Comparison of ENCODE assay signal across 22 mouse cellular contexts in genomic region chr6:126764563-126765091, GRCm38 (mm10). TPM values are rescaled to one million over a fixed set of nuclear protein-coding genes. Genes with fewer than 3 reads are reported as not detected.
DNase-seq lines count a peak whose midpoint lies in the region; ATAC-seq and TF ChIP-seq lines count a peak whose summit lies in the region.
"Had no signal": no experiment of that assay in that cellular context is flagged by ENCODE, and none has a peak within 500 bp of the region (broad histone marks: within the 10 kb centered on the region; RNA-seq: fewer than 3 reads in every experiment).

No protein-coding gene starts in this region.

- TF ChIP-seq POLR2A in brain, embryonic 14.5 days (IDR thresholded peaks at IDR 0.05; ENCODE audit: borderline replicate concordance, extremely low read depth, insufficient read depth, insufficient read length, poor library complexity, severe bottlenecking): no peak

- H3K36me3 ChIP-seq in hindbrain, embryonic 10.5 days: no peaks in the 10 kb centered on the region
- H3K36me3 ChIP-seq in hindbrain, postnatal 0 days (ENCODE audit: insufficient read depth, low read length): no peaks in the 10 kb centered on the region
- no peaks in the 10 kb centered on the region for H3K36me3 ChIP-seq in midbrain, embryonic 13.5 days
- H3K36me3 ChIP-seq in midbrain, embryonic 11.5 days (ENCODE audit: control insufficient read depth, insufficient read depth, low read length): no peaks in the 10 kb centered on the region
- no peaks in the 10 kb centered on the region for H3K36me3 ChIP-seq in forebrain, postnatal 0 days (ENCODE audit: insufficient read depth)
- no peaks in the 10 kb centered on the region for H3K36me3 ChIP-seq in kidney, embryonic 15.5 days
- H3K36me3 ChIP-seq: embryonic facial prominence, embryonic 15.5 days; heart, embryonic 13.5 days; hindbrain, embryonic 12.5 days had no signal

- H3K27ac ChIP-seq in hindbrain, embryonic 10.5 days: 0 out of 2 replicates have a peak overlapping the region, but pooled peaks have one; percentile 8
- no peak overlapping the region for H3K27ac ChIP-seq in hindbrain, postnatal 0 days
- 0 out of 2 replicates have a peak overlapping the region, but pooled peaks have one; percentile 51 for H3K27ac ChIP-seq in midbrain, embryonic 13.5 days
- H3K27ac ChIP-seq in midbrain, embryonic 11.5 days (ENCODE audit: low read depth, low read length): no peak overlapping the region
- peak overlapping the region; percentile 50; the same call in 1 of the 2 replicates for H3K27ac ChIP-seq in forebrain, postnatal 0 days (ENCODE audit: low read depth, low read length)
- H3K27ac ChIP-seq in kidney, embryonic 15.5 days: no peak overlapping the region
- H3K27ac ChIP-seq: embryonic facial prominence, embryonic 15.5 days; heart, embryonic 13.5 days; hindbrain, embryonic 12.5 days had no signal

- DNase-seq in hindbrain, embryonic 10.5 days (ENCODE audit: low spot score): no peak
- DNase-seq in hindbrain, postnatal 0 days (ENCODE audit: low spot score): no peak
- DNase-seq in midbrain, embryonic 11.5 days (ENCODE audit: low spot score, missing footprints): no peak
- peak; percentile 61 for DNase-seq in brain, embryonic 14.5 days (ENCODE audit: low read depth)
- DNase-seq in forebrain, postnatal 0 days: no peak
- DNase-seq: adrenal gland, adult 2 months; adrenal gland, postnatal 25 days; cerebellum, adult 11 months; cerebellum, adult 8-10 months; cerebellum, postnatal 14 days; embryo, embryonic 11 days; gastrocnemius, postnatal 36 days; heart, adult 11 months; heart, postnatal 36 days had no signal

- H3K9ac ChIP-seq in hindbrain, postnatal 0 days (replicated peaks; ENCODE audit: low read length): no peak overlapping the region
- no peak overlapping the region for H3K9ac ChIP-seq in midbrain, embryonic 13.5 days (replicated peaks)
- H3K9ac ChIP-seq in midbrain, embryonic 11.5 days (ENCODE audit: low read length): no peak overlapping the region
- 0 out of 2 replicates have a peak overlapping the region, but pooled peaks have one; percentile 18 for H3K9ac ChIP-seq in forebrain, postnatal 0 days
- H3K9ac ChIP-seq in kidney, embryonic 15.5 days: no peak overlapping the region
- H3K9ac ChIP-seq: embryonic facial prominence, embryonic 15.5 days; heart, embryonic 13.5 days; hindbrain, embryonic 12.5 days had no signal

- no peak overlapping the region for H3K4me3 ChIP-seq in hindbrain, embryonic 10.5 days
- no peak overlapping the region for H3K4me3 ChIP-seq in hindbrain, postnatal 0 days (ENCODE audit: low read length)
- H3K4me3 ChIP-seq in midbrain, embryonic 13.5 days (replicated peaks): no peak overlapping the region
- H3K4me3 ChIP-seq in midbrain, embryonic 11.5 days (ENCODE audit: low read depth, low read length): no peak overlapping the region
- no peak overlapping the region for H3K4me3 ChIP-seq in forebrain, postnatal 0 days (ENCODE audit: low read depth, low read length)
- H3K4me3 ChIP-seq in kidney, embryonic 15.5 days (replicated peaks): no peak overlapping the region
- H3K4me3 ChIP-seq: embryonic facial prominence, embryonic 15.5 days; erythroblast, embryonic 14.5 days; heart, embryonic 13.5 days; hindbrain, embryonic 12.5 days had no signal

- H3K4me2 ChIP-seq in hindbrain, postnatal 0 days (ENCODE audit: low read depth, low read length): no peak overlapping the region
- no peak overlapping the region for H3K4me2 ChIP-seq in midbrain, embryonic 13.5 days (replicated peaks)
- no peak overlapping the region for H3K4me2 ChIP-seq in midbrain, embryonic 11.5 days
- H3K4me2 ChIP-seq in forebrain, postnatal 0 days (ENCODE audit: low read depth): 0 out of 2 replicates have a peak overlapping the region, but pooled peaks have one; percentile 3
- no peak overlapping the region for H3K4me2 ChIP-seq in kidney, embryonic 15.5 days
- H3K4me2 ChIP-seq: embryonic facial prominence, embryonic 15.5 days; heart, embryonic 13.5 days; hindbrain, embryonic 12.5 days had no signal

- H3K9me3 ChIP-seq in hindbrain, embryonic 10.5 days: no peaks in the 10 kb centered on the region
- no peaks in the 10 kb centered on the region for H3K9me3 ChIP-seq in hindbrain, postnatal 0 days (ENCODE audit: low read length)
- H3K9me3 ChIP-seq in midbrain, embryonic 13.5 days: no peaks in the 10 kb centered on the region
- no peaks in the 10 kb centered on the region for H3K9me3 ChIP-seq in midbrain, embryonic 11.5 days (ENCODE audit: control insufficient read depth, low read length)
- H3K9me3 ChIP-seq in forebrain, postnatal 0 days (ENCODE audit: low read length): no peaks in the 10 kb centered on the region
- no peaks in the 10 kb centered on the region for H3K9me3 ChIP-seq in kidney, embryonic 15.5 days (replicated peaks)
- H3K9me3 ChIP-seq: embryonic facial prominence, embryonic 15.5 days; heart, embryonic 13.5 days; hindbrain, embryonic 12.5 days had no signal

- TF ChIP-seq CTCF in hindbrain, postnatal 0 days (IDR thresholded peaks at IDR 0.05; ENCODE audit: low read depth): no peak
- TF ChIP-seq CTCF in brain, embryonic 14.5 days (IDR thresholded peaks at IDR 0.05; ENCODE audit: borderline replicate concordance, extremely low read depth, insufficient read depth, insufficient read length): no peak
- no peak for TF ChIP-seq CTCF in forebrain, postnatal 0 days (IDR thresholded peaks at IDR 0.05; ENCODE audit: low read depth)

- no peaks in the 10 kb centered on the region for H3K27me3 ChIP-seq in hindbrain, embryonic 10.5 days (ENCODE audit: insufficient read depth, poor library complexity, severe bottlenecking)
- H3K27me3 ChIP-seq in hindbrain, postnatal 0 days (ENCODE audit: insufficient read depth, low read length): no peaks in the 10 kb centered on the region
- no peaks in the 10 kb centered on the region for H3K27me3 ChIP-seq in midbrain, embryonic 13.5 days
- no peaks in the 10 kb centered on the region for H3K27me3 ChIP-seq in midbrain, embryonic 11.5 days (ENCODE audit: control insufficient read depth, insufficient read depth, low read length)
- H3K27me3 ChIP-seq in forebrain, postnatal 0 days (ENCODE audit: insufficient read depth, low read length): no peaks in the 10 kb centered on the region
- no peaks in the 10 kb centered on the region for H3K27me3 ChIP-seq in kidney, embryonic 15.5 days
- H3K27me3 ChIP-seq: embryonic facial prominence, embryonic 15.5 days; heart, embryonic 13.5 days; hindbrain, embryonic 12.5 days had no signal

- no peak for ATAC-seq in hindbrain, postnatal 0 days
- no peak for ATAC-seq in midbrain, embryonic 13.5 days
- no peak for ATAC-seq in midbrain, embryonic 11.5 days (ENCODE audit: low FRiP score)
- peak; percentile 49 for ATAC-seq in forebrain, postnatal 0 days
- no peak for ATAC-seq in kidney, embryonic 15.5 days (replicated peaks; ENCODE audit: low FRiP score)
- ATAC-seq: intestine, embryonic 16.5 days had no signal

- H3K4me1 ChIP-seq in hindbrain, embryonic 10.5 days (replicated peaks): peaks cover 39% of the 10 kb centered on the region
- H3K4me1 ChIP-seq in hindbrain, postnatal 0 days (ENCODE audit: insufficient read depth, low read length): peaks cover 4% of the 10 kb centered on the region; the same call in 1 of the 2 replicates
- peaks cover 45% of the 10 kb centered on the region for H3K4me1 ChIP-seq in midbrain, embryonic 13.5 days (replicated peaks)
- H3K4me1 ChIP-seq in midbrain, embryonic 11.5 days (ENCODE audit: control insufficient read depth, insufficient read depth, low read length): peaks cover 18% of the 10 kb centered on the region
- H3K4me1 ChIP-seq in forebrain, postnatal 0 days (ENCODE audit: insufficient read depth): peaks cover 16% of the 10 kb centered on the region
- 0 out of 2 replicates have a peak, but pooled peaks cover 4% of the 10 kb centered on the region for H3K4me1 ChIP-seq in kidney, embryonic 15.5 days
- H3K4me1 ChIP-seq: embryonic facial prominence, embryonic 15.5 days had no signal

- WGBS in hindbrain, embryonic 10.5 days: 73% methylated on average over 11 of the region's 11 CpGs
- WGBS in hindbrain, postnatal 0 days: 47% methylated on average over 11 of the region's 11 CpGs
- 41% methylated on average over 11 of the region's 11 CpGs for WGBS in midbrain, embryonic 13.5 days
- WGBS in midbrain, embryonic 11.5 days: 80% methylated on average over 10 of the region's 11 CpGs
- WGBS in forebrain, postnatal 0 days: 33% methylated on average over 11 of the region's 11 CpGs
- 81% methylated on average over 11 of the region's 11 CpGs for WGBS in kidney, embryonic 15.5 days

RNA-seq across cellular contexts. Expression of gene Kcna6, which starts 24.2 kb away (rescaled TPM):
- polyA plus RNA-seq in hindbrain, embryonic 10.5 days (2016; fragmentation: Nextera tagmentation; extraction: Ambion mirVana): 5.7 and 6.7 TPM in 2 replicates
- 66.4 and 67.5 TPM in 2 replicates for total RNA-seq in hindbrain, postnatal 0 days (2014; rRNA removed)
- 23.6 TPM in 2 replicates for polyA plus RNA-seq in hindbrain, postnatal 0 days (2015; fragmentation: Nextera tagmentation; extraction: Ambion mirVana)
- 8.4 and 9.3 TPM in 2 replicates for polyA plus RNA-seq in midbrain, embryonic 13.5 days (2015; fragmentation: Nextera tagmentation; extraction: Ambion mirVana)
- 4.0 and 4.1 TPM in 2 replicates for polyA plus RNA-seq in midbrain, embryonic 11.5 days (2014; fragmentation: Nextera tagmentation; extraction: Ambion mirVana)
- polyA plus RNA-seq in brain, embryonic 14.5 days (2012; rRNA removed): 7.9 and 14.8 TPM in 2 replicates
- 49.2 and 49.6 TPM in 2 replicates for total RNA-seq in forebrain, postnatal 0 days (2014; rRNA removed)
- 14.4 and 19.9 TPM in 2 replicates for polyA plus RNA-seq in forebrain, postnatal 0 days (2015; fragmentation: Nextera tagmentation; extraction: Ambion mirVana)
- polyA plus RNA-seq in kidney, embryonic 15.5 days (2015; fragmentation: Nextera tagmentation; extraction: Ambion mirVana): 2.3 and 3.2 TPM in 2 replicates
- total RNA-seq: common myeloid progenitor, adult 5-6 weeks had no signal
- polyA plus RNA-seq: erythroblast, embryonic 14.5 days had no signal

Comparison
In these comparisons a context has a peak if more than half of its experiments do, and no peak if none do; other contexts are left out.
1. H3K27ac ChIP-seq: peak in hindbrain, embryonic 10.5 days (single experiment), midbrain, embryonic 13.5 days (single experiment) and forebrain, postnatal 0 days (single experiment); none in hindbrain, postnatal 0 days (single experiment), midbrain, embryonic 11.5 days (single experiment) and kidney, embryonic 15.5 days (single experiment).